Mouse (Mus musculus) stomach, postnatal 0 days (tissue): ENCODE results near the gene Foxn3. TPM values are rescaled to one million over a fixed set of nuclear protein-coding genes. Genes with fewer than 3 reads are reported as not detected.

Experiments used
- ATAC-seq: fragments of 200-750 bp; cut with Nextera tagmentation; 2 replicates; pipeline ENCODE4 v1.8.0; 2017; ENCODE audit not compliant: low FRiP score, low TSS enrichment
- DNase-seq: peaks from one replicate; pipeline ENCODE4 v3.0.0-alpha.2; 2016; ENCODE audit warnings: low spot score
- H3K27ac ChIP-seq: fragments of 300-500 bp; sonication (generic); replicated peaks from 2 replicates; pipeline ENCODE4 v1.5.1; 2014; ENCODE audit warnings: mild to moderate bottlenecking, control low read depth
- H3K27me3 ChIP-seq: fragments of 300-500 bp; sonication (generic); 2 replicates; pipeline ENCODE4 v1.6.1; 2014; ENCODE audit warnings: low read length; ENCODE audit not compliant: control insufficient read depth, insufficient read depth
- H3K36me3 ChIP-seq: fragments of 300-500 bp; sonication (generic); 2 replicates; pipeline ENCODE4 v1.6.1; 2014; ENCODE audit warnings: low read length, mixed read lengths; ENCODE audit not compliant: control insufficient read depth, insufficient read depth
- H3K4me1 ChIP-seq: fragments of 300-500 bp; sonication (generic); replicated peaks from 2 replicates; pipeline ENCODE4 v1.6.1; 2014; ENCODE audit warnings: antibody characterized with exemption; ENCODE audit not compliant: control insufficient read depth, insufficient read depth
- H3K4me2 ChIP-seq: fragments of 300-500 bp; sonication (generic); replicated peaks from 2 replicates; pipeline ENCODE4 v1.6.1; 2014; ENCODE audit warnings: low read depth, mild to moderate bottlenecking, control low read depth, moderate library complexity
- H3K4me3 ChIP-seq: fragments of 300-500 bp; sonication (generic); 2 replicates; pipeline ENCODE4 v1.5.1; 2014; ENCODE audit warnings: low read depth, low read length, control low read depth
- H3K9ac ChIP-seq: fragments of 300-500 bp; sonication (generic); 2 replicates; pipeline ENCODE4 v1.6.1; 2014; ENCODE audit warnings: mild to moderate bottlenecking, low read length, control low read depth, mixed read lengths
- H3K9me3 ChIP-seq: fragments of 300-500 bp; sonication (generic); 2 replicates; pipeline ENCODE4 v1.6.1; 2016; ENCODE audit warnings: low read length; ENCODE audit not compliant: control insufficient read depth
- CTCF ChIP-seq: IDR thresholded peaks from 2 replicates; pipeline ENCODE4 v1.5.1; 2016; ENCODE audit warnings: antibody characterized with exemption, low read depth, mild to moderate bottlenecking, moderate library complexity
- EP300 ChIP-seq: optimal IDR thresholded peaks from 2 replicates; pipeline ENCODE3; 2016; ENCODE audit warnings: antibody characterized with exemption
- WGBS: fragments of 180-500 bp; shearing (Covaris S2); extraction: QIAGEN DNeasy Blood & Tissue Kit; methylation state at CpG from one replicate; pipeline ENCODE4 v1.1.7; 2014; 5-methylcytosine and 5-hydroxymethylcytosine counted together
- polyA plus RNA-seq: library from polyadenylated mRNA; unstranded; fragments of >200 nt; fragmentation: Nextera tagmentation; extraction: Ambion mirVana; gene quantifications from 2 replicates; pipeline ENCODE4 v1.2.1, GENCODE M21; 2015

Gene Foxn3
- polyA plus RNA-seq, 1 experiment from 2014 or later, result 40.1 TPM

- no peak for DNase-seq
- H3K27ac ChIP-seq, result no peak overlapping the region
- H3K36me3 ChIP-seq, result no peaks in the 10 kb centered on the region
- no peak overlapping the region for H3K4me2 ChIP-seq
- no peak overlapping the region for H3K9ac ChIP-seq
- H3K4me1 ChIP-seq, result peaks cover 17% of the 10 kb centered on the region
- 54% methylated on average over 4 of the region's 4 CpGs for WGBS
- H3K27me3 ChIP-seq, result no peaks in the 10 kb centered on the region
- ATAC-seq, result no peak
- TF ChIP-seq CTCF (no peak), EP300 (no peak)
- H3K9me3 ChIP-seq, result no peaks in the 10 kb centered on the region
- H3K4me3 ChIP-seq, result no peak overlapping the region
These were observed 218.1 kb downstream of the Foxn3 start for GRCm38 (mm10) chr12:99345323-99345722.

- no peak overlapping the region for H3K9ac ChIP-seq
- H3K27me3 ChIP-seq, result no peaks in the 10 kb centered on the region
- peaks cover 5% of the 10 kb centered on the region; the same call in 1 of the 2 replicates for H3K4me1 ChIP-seq
- H3K36me3 ChIP-seq, result no peaks in the 10 kb centered on the region; the same call in 1 of the 2 replicates
- ATAC-seq, result no peak
- no peaks in the 10 kb centered on the region for H3K9me3 ChIP-seq
- WGBS, result 84% methylated on average over 2 of the region's 2 CpGs
- no peak for DNase-seq
- TF ChIP-seq CTCF (no peak), EP300 (no peak)
- no peak overlapping the region for H3K4me3 ChIP-seq
- no peak overlapping the region for H3K4me2 ChIP-seq
- H3K27ac ChIP-seq, result no peak overlapping the region
These were observed 220.0 kb downstream of the Foxn3 start for GRCm38 (mm10) chr12:99343378-99343777.

GRCm38 (mm10) chr12:99342160-99342559, 221.2 kb downstream of the Foxn3 start:
- no peak overlapping the region for H3K4me2 ChIP-seq
- ATAC-seq, result no peak
- H3K4me1 ChIP-seq, result peaks cover 7% of the 10 kb centered on the region
- no peak for DNase-seq
- TF ChIP-seq EP300 (no peak), CTCF (0 out of 2 replicates have a peak, but pooled peaks have one; percentile 8)
- H3K27ac ChIP-seq, result peak overlapping the region; percentile 20; the same call in 1 of the 2 replicates
- no peaks in the 10 kb centered on the region for H3K9me3 ChIP-seq
- no peak overlapping the region for H3K9ac ChIP-seq
- H3K36me3 ChIP-seq, result no peaks in the 10 kb centered on the region; the same call in 1 of the 2 replicates
- H3K4me3 ChIP-seq, result no peak overlapping the region
- no peaks in the 10 kb centered on the region for H3K27me3 ChIP-seq
- WGBS, result 22% methylated on average over 3 of the region's 3 CpGs

GRCm38 (mm10) chr12:99341751-99342150, 221.6 kb downstream of the Foxn3 start:
- 23% methylated on average over 7 of the region's 7 CpGs for WGBS
- H3K4me3 ChIP-seq, result no peak overlapping the region
- no peak for ATAC-seq
- TF ChIP-seq CTCF (no peak), EP300 (no peak)
- no peaks in the 10 kb centered on the region for H3K9me3 ChIP-seq
- no peak overlapping the region for H3K9ac ChIP-seq
- H3K27me3 ChIP-seq, result no peaks in the 10 kb centered on the region
- peaks cover 11% of the 10 kb centered on the region for H3K4me1 ChIP-seq
- H3K27ac ChIP-seq, result no peak overlapping the region; the same call in 1 of the 2 replicates
- no peaks in the 10 kb centered on the region; the same call in 1 of the 2 replicates for H3K36me3 ChIP-seq
- no peak overlapping the region for H3K4me2 ChIP-seq
- no peak for DNase-seq

GRCm38 (mm10) chr12:99340418-99341182, 222.8 kb downstream of the Foxn3 start:
- no peaks in the 10 kb centered on the region for H3K27me3 ChIP-seq
- no peak overlapping the region for H3K9ac ChIP-seq
- H3K27ac ChIP-seq, result no peak overlapping the region
- no peaks in the 10 kb centered on the region for H3K9me3 ChIP-seq
- peak; percentile 61; the same call in 1 of the 2 replicates for ATAC-seq
- no peak overlapping the region for H3K4me3 ChIP-seq
- no peaks in the 10 kb centered on the region; the same call in 1 of the 2 replicates for H3K36me3 ChIP-seq
- TF ChIP-seq CTCF (peak; percentile 46), EP300 (no peak)
- 66% methylated on average over 13 of the region's 13 CpGs for WGBS
- DNase-seq, result no peak
- H3K4me2 ChIP-seq, result no peak overlapping the region
- peaks cover 7% of the 10 kb centered on the region for H3K4me1 ChIP-seq
